Mouse (Mus musculus): ENCODE data around the gene Gm9918.

DNA sequence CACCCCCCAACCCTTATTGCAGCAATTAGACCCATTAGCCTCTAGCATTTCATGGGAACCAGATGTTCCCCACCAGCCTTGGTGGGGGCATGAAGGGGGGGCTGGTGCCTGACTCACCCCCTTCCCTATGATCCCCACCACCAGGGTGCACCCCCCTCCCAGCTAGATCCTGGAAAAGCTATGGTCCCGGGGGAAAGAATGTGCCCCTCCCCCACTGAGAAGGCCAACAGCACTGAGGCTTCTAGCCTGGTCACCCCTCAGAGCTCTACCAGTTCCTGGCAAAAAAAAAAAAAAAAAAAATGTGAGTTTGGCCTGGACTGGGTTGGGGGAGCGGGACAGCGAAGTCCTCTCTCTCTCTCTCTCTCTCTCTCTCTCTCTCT lies 21.6 kb upstream of the Gm9918 start:
- TF ChIP-seq CTCF (IDR thresholded peaks at IDR 0.05; ENCODE audit: low read depth) (no peak), EP300 (IDR thresholded peaks at IDR 0.05; ENCODE audit: low read depth) (no peak)
